Mouse (Mus musculus): ENCODE results near the gene Tmem145. TPM values are rescaled to one million over a fixed set of nuclear protein-coding genes. Genes with fewer than 3 reads are reported as not detected.
A peak's percentile ranks its signal among the peaks of the same experiment; 100 is the strongest.

Tmem145 gene
- polyA plus RNA-seq, 1 experiment from 2014 or later: 0.50 TPM

GRCm38 (mm10) chr7:25267301-25267750 lies 38.6 kb upstream of the Tmem145 start, which contains the start of gene Cic:
Gene Cic (plus strand): TSS chr7:25267704.
- WGBS: under 1% methylated on average over 29 of the region's 29 CpGs
- DNase-seq (ENCODE audit: low spot score) (peak; percentile 100), ATAC-seq (replicated peaks; ENCODE audit: low FRiP score, low read depth) (peak; percentile 85)
- Histone ChIP-seq H3K9me3 (replicated peaks; ENCODE audit: low read length) (no peaks in the 10 kb centered on the region), H3K4me3 (replicated peaks; ENCODE audit: low read depth, low read length) (peak within 1 kb of the TSS; percentile 71), H3K27me3 (ENCODE audit: insufficient read depth, low read length) (no peaks in the 10 kb centered on the region), H3K36me3 (ENCODE audit: insufficient read depth, low read length) (peaks cover 11% of the 10 kb centered on the region; the same call in 1 of the 2 replicates), H3K9ac (ENCODE audit: low read depth, low read length) (peak within 1 kb of the TSS; percentile 83), H3K4me2 (ENCODE audit: low read length) (peak within 1 kb of the TSS; percentile 80), H3K27ac (peak within 1 kb of the TSS; percentile 97), H3K4me1 (replicated peaks; ENCODE audit: insufficient read depth, low read length) (peaks cover 15% of the 10 kb centered on the region; the same call in 1 of the 2 replicates)
- TF ChIP-seq CTCF (IDR thresholded peaks at IDR 0.05; ENCODE audit: low read depth): no peak

- Histone ChIP-seq H3K36me3 (ENCODE audit: insufficient read depth, low read length) (peaks cover 16% of the 10 kb centered on the region), H3K4me2 (ENCODE audit: low read length) (peak overlapping the region; percentile 80), H3K4me1 (replicated peaks; ENCODE audit: insufficient read depth, low read length) (peaks cover 15% of the 10 kb centered on the region; the same call in 1 of the 2 replicates), H3K9me3 (replicated peaks; ENCODE audit: low read length) (no peaks in the 10 kb centered on the region), H3K9ac (ENCODE audit: low read depth, low read length) (peak overlapping the region; percentile 83), H3K4me3 (replicated peaks; ENCODE audit: low read depth, low read length) (peak overlapping the region; percentile 71), H3K27me3 (ENCODE audit: insufficient read depth, low read length) (no peaks in the 10 kb centered on the region), H3K27ac (peak overlapping the region; percentile 97)
- WGBS: under 1% methylated on average over 33 of the region's 33 CpGs
- 0 out of 2 replicates have a peak, but pooled peaks have one; percentile 8 for TF ChIP-seq CTCF (IDR thresholded peaks at IDR 0.05; ENCODE audit: low read depth)
- ATAC-seq (replicated peaks; ENCODE audit: low FRiP score, low read depth): peak; percentile 96
- DNase-seq (ENCODE audit: low spot score): peak; percentile 100
These were observed 38.0 kb upstream of the Tmem145 start for GRCm38 (mm10) chr7:25267751-25268463.

DNA sequence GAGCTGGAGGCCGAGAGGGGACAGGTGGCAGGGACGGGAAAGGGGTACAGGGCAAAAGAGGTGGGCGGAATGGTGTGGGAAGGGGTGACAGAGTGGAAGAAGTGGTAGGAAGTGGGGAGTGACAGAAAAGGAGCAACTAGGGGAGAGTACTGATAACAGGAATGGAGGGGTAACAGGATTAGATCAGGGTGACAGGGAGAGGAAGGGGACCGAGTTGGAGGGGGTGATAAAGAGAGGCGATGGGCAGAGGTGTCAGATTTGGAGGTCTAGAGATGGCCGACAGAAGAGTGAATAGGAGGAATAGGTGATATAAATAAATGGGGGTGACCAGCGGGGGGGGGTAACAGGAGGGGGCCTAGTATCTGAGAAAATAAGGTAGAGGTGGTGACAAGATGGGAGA lies 37.3 kb upstream of the Tmem145 start:
- H3K9ac ChIP-seq (ENCODE audit: low read depth, low read length): peak overlapping the region; percentile 71
- H3K4me1 ChIP-seq (replicated peaks; ENCODE audit: insufficient read depth, low read length): peaks cover 15% of the 10 kb centered on the region; the same call in 1 of the 2 replicates
- H3K27ac ChIP-seq: peak overlapping the region; percentile 77
- no peak for ATAC-seq (replicated peaks; ENCODE audit: low FRiP score, low read depth)
- WGBS: 2% methylated on average over 7 of the region's 7 CpGs
- H3K27me3 ChIP-seq (ENCODE audit: insufficient read depth, low read length): no peaks in the 10 kb centered on the region
- no peak for DNase-seq (ENCODE audit: low spot score)
- no peak for TF ChIP-seq CTCF (IDR thresholded peaks at IDR 0.05; ENCODE audit: low read depth)
- H3K4me2 ChIP-seq (ENCODE audit: low read length): peak overlapping the region; percentile 80
- peak overlapping the region; percentile 65 for H3K4me3 ChIP-seq (replicated peaks; ENCODE audit: low read depth, low read length)
- H3K9me3 ChIP-seq (replicated peaks; ENCODE audit: low read length): no peaks in the 10 kb centered on the region
- H3K36me3 ChIP-seq (ENCODE audit: insufficient read depth, low read length): peaks cover 22% of the 10 kb centered on the region

DNA sequence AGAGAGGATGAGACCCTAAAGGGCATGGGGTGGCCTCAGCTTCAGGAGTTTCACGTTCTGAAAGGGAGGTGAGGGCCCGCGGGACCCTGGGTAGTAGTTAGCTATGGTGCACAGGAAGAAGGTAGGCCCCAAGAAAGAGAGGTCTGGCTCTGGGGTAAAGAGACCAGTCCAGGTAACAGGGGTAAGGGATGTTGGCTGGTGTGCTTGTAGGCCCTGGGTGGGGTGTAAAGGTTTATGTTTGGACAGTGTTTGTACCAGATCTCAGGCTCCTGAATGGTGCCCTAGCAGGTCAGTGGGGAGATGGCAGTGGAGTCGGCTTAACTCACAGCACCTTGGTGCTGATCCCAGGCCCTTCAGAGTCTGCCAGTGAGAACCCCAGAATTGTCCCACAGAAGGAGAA lies 36.9 kb upstream of the Tmem145 start:
- 35% methylated on average over 4 of the region's 4 CpGs for WGBS
- DNase-seq (ENCODE audit: low spot score): no peak
- H3K4me2 ChIP-seq (ENCODE audit: low read length): peak overlapping the region; percentile 80

GRCm38 (mm10) chr7:25269545-25270271 lies 36.2 kb upstream of the Tmem145 start:
- no peaks in the 10 kb centered on the region for H3K27me3 ChIP-seq (ENCODE audit: insufficient read depth, low read length)
- H3K9me3 ChIP-seq (replicated peaks; ENCODE audit: low read length): no peaks in the 10 kb centered on the region
- 0 out of 2 replicates have a peak, but pooled peaks have one; percentile 9 for TF ChIP-seq CTCF (IDR thresholded peaks at IDR 0.05; ENCODE audit: low read depth)
- H3K4me2 ChIP-seq (ENCODE audit: low read length): peak overlapping the region; percentile 80
- no peak overlapping the region for H3K4me3 ChIP-seq (replicated peaks; ENCODE audit: low read depth, low read length)
- H3K36me3 ChIP-seq (ENCODE audit: insufficient read depth, low read length): peaks cover 22% of the 10 kb centered on the region
- 67% methylated on average over 8 of the region's 8 CpGs for WGBS
- H3K4me1 ChIP-seq (replicated peaks; ENCODE audit: insufficient read depth, low read length): peaks cover 15% of the 10 kb centered on the region; the same call in 1 of the 2 replicates
- peak overlapping the region; percentile 71; the same call in 1 of the 2 replicates for H3K9ac ChIP-seq (ENCODE audit: low read depth, low read length)
- DNase-seq (ENCODE audit: low spot score) (no peak), ATAC-seq (replicated peaks; ENCODE audit: low FRiP score, low read depth) (no peak)
- peak overlapping the region; percentile 77 for H3K27ac ChIP-seq

More for the DNA sequence above, 36.9 kb upstream of the Tmem145 start:
- H3K27me3 ChIP-seq (ENCODE audit: insufficient read depth, low read length): no peaks in the 10 kb centered on the region
- peak overlapping the region; percentile 65 for H3K4me3 ChIP-seq (replicated peaks; ENCODE audit: low read depth, low read length)
- no peaks in the 10 kb centered on the region for H3K9me3 ChIP-seq (replicated peaks; ENCODE audit: low read length)
- peaks cover 22% of the 10 kb centered on the region for H3K36me3 ChIP-seq (ENCODE audit: insufficient read depth, low read length)
- peak overlapping the region; percentile 77 for H3K27ac ChIP-seq
- no peak for ATAC-seq (replicated peaks; ENCODE audit: low FRiP score, low read depth)
- no peak for TF ChIP-seq CTCF (IDR thresholded peaks at IDR 0.05; ENCODE audit: low read depth)
- H3K9ac ChIP-seq (ENCODE audit: low read depth, low read length): peak overlapping the region; percentile 71
- peaks cover 15% of the 10 kb centered on the region; the same call in 1 of the 2 replicates for H3K4me1 ChIP-seq (replicated peaks; ENCODE audit: insufficient read depth, low read length)

All from kidney, postnatal 0 days (tissue).